Mouse (Mus musculus) adipocyte (in vitro differentiated cells): ENCODE data around the gene Myo7a.

Experiments
- DNase-seq: peaks from one replicate; pipeline ENCODE4 v3.0.0-alpha.2; 2016; ENCODE audit warnings: low spot score

Gene Myo7a

DNA sequence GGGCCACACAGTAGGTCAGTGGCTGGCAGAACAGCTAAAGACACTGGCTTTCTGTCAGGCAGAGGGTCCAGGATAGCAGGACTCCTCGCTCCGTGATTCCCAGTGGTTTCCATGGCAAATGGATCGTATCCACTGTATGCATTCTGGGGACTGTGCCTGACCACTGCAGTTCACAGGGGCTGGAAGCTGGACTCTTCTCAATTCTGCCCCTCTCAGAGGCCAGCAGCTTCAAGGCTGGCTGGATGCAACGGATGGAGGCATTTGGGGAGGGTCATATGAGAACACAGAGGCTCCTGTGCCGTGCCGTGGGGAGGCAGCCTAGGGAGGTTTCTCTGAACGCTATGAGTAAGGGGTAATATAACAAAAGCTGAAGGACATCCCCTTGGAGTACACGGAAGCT lies 22.9 kb upstream of the Myo7a start:
- DNase-seq: no peak

DNA sequence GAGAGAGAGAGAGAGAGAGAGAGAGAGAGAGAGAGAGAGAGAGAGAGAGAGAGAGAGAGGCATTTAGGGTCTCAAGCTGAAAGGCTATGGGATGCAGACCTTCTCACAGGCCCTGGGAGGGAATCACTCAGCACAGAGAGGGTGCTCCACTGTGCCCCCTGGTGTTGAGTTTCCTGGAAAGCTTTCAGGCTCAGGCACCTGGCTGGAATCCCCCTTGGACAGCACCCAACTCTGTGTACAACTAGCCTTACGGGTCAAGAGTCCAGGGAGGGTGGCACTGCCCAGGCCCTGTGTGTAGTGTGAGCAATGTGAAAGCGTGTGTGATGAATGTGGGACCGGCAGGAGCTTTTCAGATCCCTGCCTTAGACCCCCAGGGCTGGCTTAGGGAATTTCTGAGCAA lies 21.9 kb upstream of the Myo7a start:
- peak; percentile 45 for DNase-seq

DNA sequence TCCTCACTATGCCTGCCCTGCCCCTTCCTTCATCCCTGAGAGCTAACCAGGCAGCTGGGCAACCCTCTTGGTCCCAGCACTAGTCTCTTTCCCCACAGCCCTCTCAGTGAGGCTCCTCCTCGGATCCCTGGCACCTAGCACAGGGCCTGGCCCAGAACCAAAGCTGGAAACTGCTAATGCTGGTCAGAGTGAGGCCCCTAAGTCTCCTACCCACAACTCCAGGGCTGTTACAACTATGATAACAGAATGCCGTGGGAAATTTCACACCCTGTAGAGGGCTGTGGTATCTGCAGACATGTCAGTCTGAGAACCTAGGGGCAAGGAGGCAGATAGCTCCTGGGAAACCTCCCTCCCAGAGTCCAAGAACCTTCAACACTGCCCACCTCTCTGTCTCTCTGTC lies 21.3 kb upstream of the Myo7a start:
- DNase-seq: peak; percentile 60

DNA sequence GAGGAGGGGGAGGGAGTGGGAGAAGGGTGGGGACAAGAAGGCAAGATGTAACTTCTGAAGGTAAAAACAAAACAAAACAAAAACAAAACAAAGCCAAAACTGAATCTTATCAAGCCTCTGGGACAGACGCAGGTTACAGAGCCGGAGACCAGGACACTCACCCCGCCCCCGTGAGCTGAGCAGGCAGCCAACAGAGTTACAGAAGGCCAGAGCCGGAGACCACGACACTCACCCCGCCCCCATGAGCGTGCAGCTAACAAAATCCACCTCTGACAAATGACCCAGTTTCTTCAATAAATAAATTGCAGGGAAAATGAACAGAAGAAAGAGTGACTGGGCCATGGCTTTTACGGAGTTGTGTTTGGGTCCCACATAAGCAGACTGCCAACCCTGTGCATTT lies 19.9 kb upstream of the Myo7a start:
- DNase-seq: no peak

DNA sequence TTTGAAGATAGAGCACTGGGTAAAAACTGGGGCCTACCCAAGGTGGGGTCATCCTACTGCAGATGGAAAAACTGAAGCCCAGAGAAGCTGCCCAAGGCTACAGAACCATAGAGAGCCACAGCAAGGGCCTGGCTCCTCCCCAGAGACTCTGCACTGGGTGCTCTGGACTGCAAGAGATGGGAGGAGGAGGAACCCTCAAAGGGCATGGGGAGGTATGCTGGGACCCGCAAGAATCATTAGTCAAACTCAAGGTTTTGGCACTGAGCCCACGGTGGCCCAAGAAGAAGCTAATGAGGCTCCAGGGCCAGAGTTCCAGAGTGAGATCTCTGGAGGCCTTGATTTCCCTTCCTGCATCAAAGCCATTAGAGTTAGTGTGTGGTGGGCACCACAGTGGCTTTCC lies 18.7 kb upstream of the Myo7a start:
- DNase-seq: no peak

DNA sequence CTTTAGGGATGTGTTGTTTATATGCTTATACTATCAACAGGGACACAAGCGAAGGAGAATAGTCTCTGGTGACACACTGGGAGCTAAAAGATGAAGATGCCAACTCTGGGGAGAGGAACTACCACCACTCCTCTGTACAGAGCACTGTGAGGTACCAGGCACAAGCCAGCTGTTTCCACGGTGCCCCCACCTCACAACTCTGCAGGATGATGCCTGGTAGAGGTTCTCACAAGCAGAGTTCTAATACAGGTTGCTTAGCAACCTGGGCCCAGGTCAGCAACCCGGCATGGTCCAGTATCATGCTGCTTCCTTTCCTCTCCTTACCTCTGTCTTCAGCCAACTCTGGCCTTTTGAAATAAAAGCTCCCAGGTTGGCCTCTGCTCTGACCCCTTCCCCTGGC lies 18.3 kb upstream of the Myo7a start:
- DNase-seq: no peak

DNA sequence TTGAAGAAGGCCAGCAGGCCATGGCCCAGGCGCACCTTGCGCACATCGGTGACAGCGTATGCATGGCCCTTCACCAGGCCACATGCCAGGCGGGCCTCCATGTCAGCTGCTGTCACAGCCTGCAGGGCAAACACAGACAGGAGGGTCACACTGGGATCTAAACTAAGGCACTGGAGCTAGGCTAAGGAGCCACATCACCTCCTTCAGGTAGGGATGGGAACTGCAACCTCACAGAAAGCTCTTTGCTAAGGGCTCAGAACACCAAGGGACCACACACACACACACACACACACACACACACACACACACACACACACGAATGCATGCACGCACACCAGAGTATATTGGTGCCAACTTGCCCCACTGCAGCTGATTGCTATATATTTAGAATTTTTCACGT lies 12.4 kb upstream of the Myo7a start:
- DNase-seq: no peak

DNA sequence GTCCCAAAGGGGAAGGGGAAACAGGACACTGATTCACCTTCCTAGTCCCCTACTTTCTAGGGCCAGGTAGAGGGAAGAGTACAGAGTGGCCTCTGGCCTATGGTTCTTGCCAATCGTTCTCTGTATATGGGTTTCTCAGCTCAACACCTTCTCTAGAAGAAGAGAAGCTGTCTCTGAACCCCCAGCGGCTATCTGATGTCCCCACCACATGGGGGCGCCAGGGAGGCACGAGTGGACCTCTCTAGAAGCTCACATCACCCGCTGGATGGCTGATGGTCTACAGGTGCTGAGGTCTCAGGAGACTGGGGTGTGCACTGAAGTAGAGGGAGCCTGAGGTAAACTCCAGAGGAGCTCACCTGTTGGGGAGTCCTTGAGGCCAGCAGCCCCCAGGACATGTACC lies 6.1 kb upstream of the Myo7a start:
- DNase-seq: peak; percentile 26

DNA sequence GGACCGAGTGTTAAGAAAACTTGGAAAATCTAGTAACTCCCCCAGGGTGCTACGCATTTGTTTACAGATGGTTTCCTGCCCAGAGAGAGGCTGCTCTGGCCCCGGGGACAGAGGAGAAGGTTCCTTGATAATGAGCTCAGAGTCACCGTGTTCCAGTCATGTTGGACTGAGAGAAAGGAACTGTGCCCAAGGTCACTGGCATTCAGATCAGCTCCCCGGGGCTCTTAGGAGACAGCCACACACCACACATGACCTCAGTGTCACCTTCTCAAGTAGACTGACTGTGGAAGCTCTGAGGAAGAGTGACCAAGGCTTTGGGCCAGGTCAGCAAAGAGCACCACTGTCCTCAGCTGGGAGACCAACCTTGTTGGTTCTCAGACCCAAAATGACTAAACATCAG lies 5.4 kb upstream of the Myo7a start:
- no peak for DNase-seq

DNA sequence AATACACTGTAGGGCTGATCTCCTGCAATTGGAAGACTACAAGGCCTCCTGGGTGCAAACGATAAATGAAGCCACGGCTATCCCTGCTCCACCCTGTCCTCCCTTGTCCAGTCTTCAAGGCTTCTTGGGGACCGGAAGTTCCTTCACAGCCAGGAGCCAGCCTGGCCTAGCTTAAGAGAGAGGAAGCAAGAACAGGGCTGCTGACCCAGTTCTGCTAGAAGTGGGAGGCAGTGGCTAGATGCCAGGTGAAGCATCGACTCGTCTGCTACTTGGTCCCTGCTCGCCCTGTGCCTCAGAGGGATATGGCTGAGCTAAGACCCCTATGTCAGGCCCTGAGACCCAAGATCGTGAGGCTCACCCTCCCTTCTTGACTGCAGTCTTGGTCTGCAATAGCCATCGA lies 2.3 kb upstream of the Myo7a start:
- DNase-seq: no peak

DNA sequence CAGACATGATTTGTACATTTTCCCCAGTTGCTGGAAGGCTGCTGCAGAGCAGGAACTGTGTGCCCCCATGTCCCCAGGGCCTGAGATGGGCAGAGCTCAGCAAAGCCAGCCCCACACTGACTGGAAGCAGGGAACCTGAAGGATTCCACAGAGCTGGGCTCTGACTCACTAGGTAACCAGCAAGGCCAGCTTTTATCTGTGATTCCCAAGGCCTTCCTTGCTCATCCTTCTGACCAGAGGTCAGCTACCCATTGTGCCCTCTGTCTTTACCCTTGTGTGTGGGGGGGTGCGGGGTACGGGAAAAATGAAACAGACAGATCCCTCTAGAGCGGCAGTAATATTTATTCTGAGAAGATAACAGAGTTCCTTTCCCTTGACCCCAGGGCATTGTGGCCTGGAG lies 1.9 kb upstream of the Myo7a start:
- no peak for DNase-seq

DNA sequence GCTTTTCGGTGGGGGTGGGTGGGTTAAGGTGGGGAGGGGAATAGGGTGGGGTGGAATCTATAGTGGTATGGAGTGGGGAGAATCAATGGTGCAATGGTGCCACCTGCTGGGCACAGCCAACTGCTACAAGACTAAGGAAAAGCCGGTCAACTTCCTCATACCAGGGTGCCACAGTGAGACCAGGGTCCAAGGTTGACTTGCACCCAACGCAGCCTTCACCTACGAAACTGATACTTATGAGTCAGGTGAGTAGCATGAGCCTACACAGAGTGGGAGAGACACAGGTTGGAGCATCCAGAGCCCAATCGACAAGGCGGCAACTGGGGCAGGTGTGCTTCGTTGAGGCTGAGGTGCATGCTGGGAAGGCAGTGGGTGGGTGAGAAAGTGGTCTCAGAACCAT lies 1.0 kb upstream of the Myo7a start:
- DNase-seq: peak; percentile 64

DNA sequence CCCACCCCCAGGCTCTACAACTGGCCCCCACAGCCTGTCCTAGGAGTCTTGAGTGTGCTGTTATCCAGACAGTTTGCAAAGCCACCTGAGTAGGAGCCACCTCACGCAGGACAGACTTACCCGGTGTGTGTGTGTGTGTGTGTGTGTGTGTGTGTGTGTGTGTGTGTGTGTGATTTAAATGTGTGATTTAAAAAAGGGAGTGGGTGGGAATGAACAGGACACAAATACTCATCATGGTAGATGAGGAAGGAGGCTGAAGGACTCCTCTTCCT lies 573 bp upstream of the Myo7a start:
- DNase-seq: no peak

DNA sequence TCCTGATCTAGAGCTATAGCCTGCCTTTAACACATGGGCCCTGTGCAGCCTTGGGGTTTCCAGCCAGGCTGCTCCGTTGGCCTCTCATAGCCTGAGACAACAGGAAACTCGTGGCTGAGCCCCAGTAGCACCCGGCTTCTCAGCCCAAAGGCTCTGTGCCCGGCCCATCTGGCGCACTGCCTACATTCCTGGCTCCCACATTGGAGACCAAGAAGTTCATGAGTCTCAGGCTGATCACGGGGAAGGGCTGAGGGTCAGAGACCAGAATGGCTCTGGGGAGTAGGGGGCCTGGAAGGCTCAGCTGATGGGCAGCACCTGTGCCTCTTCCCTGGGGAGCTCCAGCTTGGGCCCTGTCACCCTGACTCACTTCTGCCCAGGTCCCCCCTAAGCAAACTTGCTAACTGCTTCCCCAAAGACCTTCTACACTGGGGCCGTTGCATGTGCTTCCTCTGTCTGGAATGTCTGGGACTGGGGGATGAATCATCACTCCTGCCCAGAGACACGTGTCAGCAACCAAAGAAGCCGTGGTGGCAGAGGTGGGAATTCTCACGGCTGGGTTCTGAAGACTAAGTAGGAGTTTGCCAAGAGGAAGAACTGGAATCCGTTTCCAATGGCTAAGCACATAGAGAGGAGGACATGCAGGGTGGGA lies 2.2 kb downstream of the Myo7a start:
- DNase-seq: peak; percentile 81

DNA sequence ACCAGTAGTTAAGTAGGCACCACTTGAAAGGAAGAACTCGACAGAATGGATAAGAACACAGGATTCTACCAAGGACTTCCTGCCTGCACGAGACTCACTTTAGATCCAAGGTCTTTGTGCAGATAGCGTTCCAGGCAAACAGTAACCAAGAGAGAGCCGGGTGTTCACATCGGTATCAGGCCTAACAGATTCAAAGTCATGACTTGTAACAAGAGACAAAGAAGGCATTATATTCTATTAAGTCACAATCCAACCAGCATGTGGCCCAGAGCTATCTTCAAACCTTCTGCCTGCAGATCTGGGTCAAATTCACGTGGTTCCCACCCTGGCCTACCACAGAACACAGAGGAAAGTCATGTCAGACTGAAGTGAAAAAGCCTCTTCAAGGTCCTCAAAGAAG lies 4.7 kb downstream of the Myo7a start:
- DNase-seq: no peak

DNA sequence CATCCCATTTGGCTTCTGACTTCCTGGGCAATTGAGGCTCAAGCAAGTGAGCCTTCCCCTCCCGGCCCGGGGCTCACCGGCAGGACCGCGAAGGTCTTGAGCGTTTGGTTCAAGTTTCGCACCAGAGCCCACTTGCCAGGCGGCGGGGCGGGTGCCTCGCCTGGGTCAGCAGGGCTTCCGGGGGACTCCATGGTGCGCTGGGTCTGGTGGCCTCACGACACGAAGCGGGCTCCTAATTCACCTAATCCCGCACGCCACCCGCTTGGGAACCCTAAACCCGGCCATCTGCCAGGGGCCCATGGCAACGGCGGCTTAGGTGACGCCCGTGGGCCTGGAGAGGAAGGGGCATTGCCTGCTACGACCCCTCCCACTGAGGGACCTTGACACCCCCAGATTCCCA lies 8.1 kb downstream of the Myo7a start:
- no peak for DNase-seq

DNA sequence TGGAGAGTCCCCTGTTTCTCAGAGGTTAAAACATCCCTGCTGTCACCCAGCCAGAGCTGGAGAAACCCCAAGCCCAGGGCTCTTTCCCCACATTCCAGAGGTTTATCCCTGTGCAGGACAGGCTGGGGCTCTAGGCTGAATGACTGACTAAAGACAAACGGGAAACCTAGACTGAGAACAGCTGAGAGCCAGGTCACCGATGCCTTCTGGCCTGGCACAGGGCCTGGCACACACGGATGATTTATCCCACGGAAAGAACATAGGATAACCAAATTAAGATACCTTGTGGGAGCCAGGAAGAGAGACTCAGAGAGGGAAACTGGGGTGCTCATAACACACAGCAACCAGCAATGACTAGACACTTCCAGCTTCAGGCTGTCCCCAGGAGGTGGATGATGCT lies 9.6 kb downstream of the Myo7a start:
- no peak for DNase-seq

DNA sequence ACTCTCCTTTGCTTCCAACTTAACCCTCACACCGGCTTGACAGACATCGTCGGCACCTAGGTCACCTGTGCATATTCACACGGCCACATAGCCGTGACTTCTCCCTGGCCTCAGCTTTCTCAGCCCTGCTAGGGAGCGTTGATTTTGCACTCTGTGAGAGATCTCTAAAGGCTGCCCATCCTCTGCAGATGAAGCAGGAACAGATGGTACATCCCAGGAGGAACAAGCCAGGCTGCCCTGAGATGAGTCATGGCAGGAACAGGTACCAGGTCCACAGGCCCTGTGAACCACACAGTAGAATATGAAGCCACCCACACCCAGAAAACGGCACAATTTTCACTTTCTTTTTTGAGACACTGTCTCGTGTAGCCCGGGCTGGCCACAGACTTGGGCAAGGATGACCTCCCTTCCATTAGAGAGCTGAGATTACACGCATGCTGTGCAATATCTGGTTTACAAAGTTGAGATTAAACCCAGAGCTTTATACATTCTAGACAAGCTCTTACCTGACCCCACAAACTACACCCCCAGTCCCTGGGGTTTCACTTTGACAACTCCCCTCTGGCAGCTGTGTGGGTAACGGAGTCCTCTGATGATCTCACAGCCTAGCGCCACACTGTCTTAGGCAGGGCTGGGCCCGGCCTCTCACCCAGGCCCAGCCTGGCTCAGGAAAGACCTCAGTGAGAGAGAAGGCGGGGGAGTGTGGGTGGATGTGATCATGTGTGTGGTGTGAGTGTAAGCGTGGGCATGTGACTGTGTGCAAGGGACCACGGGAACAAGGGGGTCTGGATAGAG lies 10.5 kb downstream of the Myo7a start:
- DNase-seq: no peak

DNA sequence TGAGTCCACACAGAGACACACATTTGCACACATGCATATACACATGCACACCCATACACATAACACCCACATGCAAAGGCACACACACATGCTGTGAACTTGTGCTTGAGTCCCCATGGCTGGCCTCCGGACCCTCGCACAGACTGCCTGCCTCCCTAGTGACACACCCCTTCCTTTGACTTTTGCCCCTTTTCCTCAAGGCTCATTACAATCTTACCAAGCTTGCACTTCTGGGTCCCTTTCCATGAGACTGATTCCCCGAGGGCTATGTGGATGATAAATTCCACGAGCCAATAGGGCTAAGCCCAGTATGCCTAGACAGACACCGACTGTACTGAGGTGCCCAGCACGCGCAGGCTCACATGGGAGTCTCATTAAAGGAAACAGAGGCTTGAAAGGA lies 13.1 kb downstream of the Myo7a start:
- no peak for DNase-seq

DNA sequence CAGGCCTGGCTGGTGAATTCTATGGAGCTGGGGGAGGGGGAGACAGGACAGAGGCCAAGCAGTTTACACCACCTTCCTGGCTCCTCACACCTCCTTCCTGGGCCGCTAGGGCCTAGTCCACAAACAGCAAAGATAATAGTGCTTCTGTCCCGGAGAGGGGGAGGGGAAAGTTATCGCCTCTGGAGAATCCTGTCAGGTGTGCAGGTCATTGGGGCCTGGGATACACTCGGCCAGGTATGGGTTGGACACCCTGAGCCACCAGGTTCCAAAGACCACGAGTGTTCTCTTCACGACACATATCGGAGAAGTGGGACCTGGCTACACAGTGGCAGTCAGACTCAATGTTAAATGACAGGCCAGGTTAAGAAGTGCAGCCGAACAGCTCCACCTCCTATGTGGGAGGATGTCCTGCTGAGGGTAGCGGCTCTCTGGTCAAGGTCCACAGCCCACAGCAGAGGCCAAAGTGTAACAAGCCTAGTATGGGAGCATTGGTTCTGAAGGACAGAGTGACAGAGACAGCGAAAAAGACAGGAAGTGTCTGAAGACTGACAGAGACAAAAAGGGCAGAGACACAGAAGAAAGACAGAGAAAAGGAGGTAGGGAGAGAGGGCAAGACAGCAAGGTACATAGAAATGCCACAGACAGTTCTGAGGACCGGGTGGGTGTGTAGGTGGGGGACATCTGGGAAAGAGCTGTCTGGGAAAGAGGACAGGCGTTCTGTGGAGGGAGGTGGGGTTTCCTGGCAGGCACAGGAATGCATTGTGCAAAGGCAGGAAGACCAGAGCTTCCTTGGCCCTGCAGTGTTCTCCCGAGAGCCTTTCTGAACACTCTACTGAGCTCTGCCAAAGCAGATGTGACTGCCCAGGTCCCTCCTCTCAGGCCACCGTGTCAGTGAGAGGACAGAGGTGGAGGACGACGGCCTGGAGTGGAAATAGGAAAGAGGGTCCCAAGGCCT lies 14.6 kb downstream of the Myo7a start:
- DNase-seq: no peak

DNA sequence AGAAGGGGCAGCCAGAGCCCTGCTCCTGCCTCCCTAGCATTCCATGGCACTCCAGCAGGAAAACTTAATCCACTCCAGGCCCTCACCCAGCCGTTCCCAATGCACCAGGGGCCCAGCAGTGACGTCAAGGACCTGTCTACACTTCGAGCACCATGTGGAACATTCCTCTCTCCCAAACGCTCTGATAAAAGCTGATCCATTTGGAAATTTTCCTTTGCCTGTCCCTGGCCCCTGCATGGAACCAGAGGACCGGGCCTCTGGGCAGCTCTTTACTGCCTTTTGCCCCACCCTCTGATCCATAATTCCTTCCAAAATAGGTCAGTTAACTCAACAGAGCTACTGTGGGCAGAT lies 15.4 kb downstream of the Myo7a start:
- DNase-seq: no peak

DNA sequence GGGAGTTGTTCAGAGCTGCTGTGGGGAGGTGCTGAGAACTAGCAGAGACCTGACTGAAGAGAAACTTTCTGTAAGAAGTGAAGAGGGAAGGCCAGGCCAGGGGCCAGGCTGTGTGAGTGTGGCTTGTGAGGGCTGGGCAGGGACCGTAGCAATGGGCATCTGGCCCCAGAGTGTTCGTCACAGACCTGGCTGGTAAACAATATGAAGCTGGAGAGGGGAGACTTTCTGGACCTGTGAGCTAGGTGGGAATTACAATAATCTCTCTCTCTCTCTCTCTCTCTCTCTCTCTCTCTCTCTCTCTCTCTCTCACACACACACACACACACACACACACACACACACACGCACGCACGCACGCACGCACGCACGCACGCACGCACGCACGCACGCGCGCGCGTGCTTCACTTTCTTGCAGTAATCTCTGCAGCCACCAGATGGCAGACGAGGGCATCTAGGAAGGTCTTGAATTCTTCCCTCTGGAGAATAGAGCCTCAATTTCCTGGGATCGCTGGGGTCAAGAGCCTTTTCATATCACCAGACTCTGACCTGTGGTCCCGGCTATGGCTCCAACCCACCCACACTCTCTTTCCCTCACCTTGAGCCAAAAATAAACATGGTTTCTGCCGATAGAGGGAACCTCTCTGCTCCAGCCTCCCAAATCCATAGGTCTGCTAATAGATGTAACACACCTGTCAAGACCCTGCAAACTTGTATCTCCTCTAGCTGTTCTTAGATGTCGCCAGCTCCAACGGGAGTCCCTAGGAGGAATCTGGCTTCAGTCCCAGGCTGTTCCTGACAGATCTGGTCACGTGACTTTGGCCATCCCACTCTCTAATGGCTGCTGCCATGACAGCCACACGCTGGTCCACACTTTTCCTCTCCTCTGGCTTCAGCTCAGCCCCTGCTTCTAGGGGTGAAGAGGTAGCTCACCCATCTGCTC lies 16.1 kb downstream of the Myo7a start:
- peak; percentile 55 for DNase-seq
